ENCODE assay signal across 8 mouse cellular contexts in genomic region chr10:7589592-7590233, GRCm38 (mm10). TPM values are rescaled to one million over a fixed set of nuclear protein-coding genes. Genes with fewer than 3 reads are reported as not detected.
DNase-seq lines count a peak whose midpoint lies in the region; ATAC-seq and TF ChIP-seq lines count a peak whose summit lies in the region.

TSS of gene Lrp11 (plus strand) at chr10:7589800.

- under 1% methylated on average over 73 of the region's 76 CpGs for WGBS in forebrain, embryonic 14.5 days
- under 1% methylated on average over 76 of the region's 76 CpGs for WGBS in lung, adult 2 months

- H3K4me3 ChIP-seq in forebrain, embryonic 14.5 days (ENCODE audit: low read depth, low read length) = peak within 1 kb of the TSS; percentile 77
- peak within 1 kb of the TSS; percentile 62 for H3K4me3 ChIP-seq in lung, adult 2 months (replicated peaks; ENCODE audit: extremely low read depth, low read depth, low read length)

- H3K9ac ChIP-seq in forebrain, embryonic 14.5 days (ENCODE audit: low read length) = peak within 1 kb of the TSS; percentile 78

- H3K36me3 ChIP-seq in forebrain, embryonic 14.5 days (ENCODE audit: control insufficient read depth, insufficient read depth, low read length) = no peaks in the 10 kb centered on the region

- H3K4me2 ChIP-seq in forebrain, embryonic 14.5 days (ENCODE audit: low read length) = peak within 1 kb of the TSS; percentile 97

- peak; percentile 85 for DNase-seq in ES-CJ7 (ENCODE audit: low read depth, low spot score)
- peak; percentile 86 for DNase-seq in cerebellum, adult 11 months
- DNase-seq in forebrain, embryonic 14.5 days (ENCODE audit: low spot score) = peak; percentile 88
- DNase-seq in heart, postnatal 14 days = peak; percentile 94 to 97
- peak; percentile 86 to 91 for DNase-seq in layer of hippocampus, adult 18-20 months (ENCODE audit: low spot score in 2 of 2)
- DNase-seq in lung, adult 2 months = peak; percentile 94
- DNase-seq in thymus, adult 18-20 months = peak; percentile 79 to 82

- TF ChIP-seq CTCF in lung, adult 2 months (IDR thresholded peaks at IDR 0.05; ENCODE audit: insufficient read depth, low read length) = no peak

- peaks cover 2% of the 10 kb centered on the region; the same call in 1 of the 2 replicates for H3K27me3 ChIP-seq in forebrain, embryonic 14.5 days (replicated peaks; ENCODE audit: control insufficient read depth, insufficient read depth, low read length)

- peak; percentile 97 for ATAC-seq in forebrain, embryonic 14.5 days
- peak; percentile 92 for ATAC-seq in neutrophil, adult 5-6 weeks (ENCODE audit: extremely low read depth, insufficient number of reproducible peaks, low FRiP score, poor library complexity, severe bottlenecking)

- peak; percentile 48; the same call in 1 of the 2 replicates for TF ChIP-seq POLR2A in lung, adult 2 months (IDR thresholded peaks at IDR 0.05; ENCODE audit: borderline replicate concordance, extremely low read depth, low read depth, low read length)

- H3K4me1 ChIP-seq in forebrain, embryonic 14.5 days (ENCODE audit: control insufficient read depth, insufficient read depth, low read length) = peaks cover 15% of the 10 kb centered on the region
- peaks cover 3% of the 10 kb centered on the region; the same call in 1 of the 2 replicates for H3K4me1 ChIP-seq in lung, adult 2 months (ENCODE audit: control insufficient read depth, insufficient read depth, low read length)

- peak within 1 kb of the TSS; percentile 82 for H3K27ac ChIP-seq in forebrain, embryonic 14.5 days (ENCODE audit: low read depth, low read length)

- H3K9me3 ChIP-seq in forebrain, embryonic 14.5 days (replicated peaks; ENCODE audit: control insufficient read depth, low read length) = no peaks in the 10 kb centered on the region

- intact Hi-C loops in heart, postnatal 14 days (cut with DNase I) = no loop called here

RNA-seq across cellular contexts. Expression of gene Lrp11, which starts in this region (rescaled TPM):
- polyA plus RNA-seq in forebrain, embryonic 14.5 days (2014; fragmentation: Nextera tagmentation; extraction: Ambion mirVana) = 29.0 and 36.8 TPM in 2 replicates
- 1 to 10 TPM; 2.1 TPM for total RNA-seq in heart, postnatal 14 days (2021)
- total RNA-seq in layer of hippocampus, adult 18-20 months (2021) = 100 to 1,000 TPM; 197 to 207 TPM
- polyA plus RNA-seq in lung, adult 2 months (2012; rRNA removed) = 4.0 and 7.4 TPM in 2 replicates
- total RNA-seq in neutrophil, adult 5-6 weeks (2017) = 0.12 and 1.6 TPM in 2 replicates

Comparison
In these comparisons a context has a peak if more than half of its experiments do, and no peak if none do; other contexts are left out.
1. Peak in every context shown above with its lines: DNase-seq, ATAC-seq, H3K4me3 ChIP-seq and H3K27ac ChIP-seq.
2. RNA of gene Lrp11 (total RNA-seq): 197 to 207 TPM in layer of hippocampus, adult 18-20 months; 2.1 TPM in heart, postnatal 14 days and 0.12 to 1.6 TPM in neutrophil, adult 5-6 weeks; every median in the first group is over 10 times any median in the second.